Mouse (Mus musculus): ENCODE measurements around the gene Pecr.

The Pecr gene

GRCm38 (mm10) chr1:72239113-72239512, 45.0 kb downstream of the Pecr start:
- in situ Hi-C loops (cut with MboI, MseI) = loop anchor here in 1 of 2 experiments (25.0 kb wide), 2 partner anchors 348 to 1127 kb away; partner anchors contain the start of genes Bard1 and Smarcal1

- in situ Hi-C loops (cut with MboI, MseI) = loop anchor here in 1 of 2 experiments (25.0 kb wide), 2 partner anchors 349 to 1126 kb away; partner anchors contain the start of genes Bard1 and Smarcal1
These were observed 46.0 kb downstream of the Pecr start for GRCm38 (mm10) chr1:72238016-72238580.

- in situ Hi-C loops (cut with MboI, MseI) = loop anchor here in 1 of 2 experiments (25.0 kb wide), 2 partner anchors 350 to 1125 kb away; partner anchors contain the start of genes Bard1 and Smarcal1
These were observed 46.9 kb downstream of the Pecr start for GRCm38 (mm10) chr1:72237007-72237775.

- in situ Hi-C loops (cut with MboI, MseI) = loop anchor here in 1 of 2 experiments (25.0 kb wide), 2 partner anchors 351 to 1124 kb away; partner anchors contain the start of genes Bard1 and Smarcal1
These were observed 47.6 kb downstream of the Pecr start for GRCm38 (mm10) chr1:72236363-72237006.

- in situ Hi-C loops (cut with MboI, MseI) = loop anchor here in 1 of 2 experiments (25.0 kb wide), 2 partner anchors 355 to 1120 kb away; partner anchors contain the start of genes Bard1 and Smarcal1
These were observed 51.5 kb downstream of the Pecr start for GRCm38 (mm10) chr1:72232592-72232991.

GRCm38 (mm10) chr1:72228974-72229373, 55.1 kb downstream of the Pecr start:
- in situ Hi-C loops (cut with MboI, MseI) = loop anchor here (10.0 to 25.0 kb wide), 3 partner anchors 358 to 1117 kb away; partner anchors contain the start of genes Bard1 (in 1 of the 2) and Smarcal1 (in 1 of the 2)

- in situ Hi-C loops (cut with MboI, MseI) = loop anchor here (10.0 to 25.0 kb wide), 3 partner anchors 360 to 1115 kb away; partner anchors contain the start of genes Bard1 (in 1 of the 2) and Smarcal1 (in 1 of the 2)
These were observed 56.6 kb downstream of the Pecr start for GRCm38 (mm10) chr1:72227546-72227945.

- in situ Hi-C loops (cut with MboI, MseI) = loop anchor here (10.0 to 25.0 kb wide), 3 partner anchors 360 to 1115 kb away; partner anchors contain the start of genes Bard1 (in 1 of the 2) and Smarcal1 (in 1 of the 2)
These were observed 57.1 kb downstream of the Pecr start for GRCm38 (mm10) chr1:72226887-72227481.

GRCm38 (mm10) chr1:72226172-72226886, 57.8 kb downstream of the Pecr start:
- in situ Hi-C loops (cut with MboI, MseI) = loop anchor here (10.0 to 25.0 kb wide), 3 partner anchors 361 to 1114 kb away; partner anchors contain the start of genes Bard1 (in 1 of the 2) and Smarcal1 (in 1 of the 2)

- in situ Hi-C loops (cut with MboI, MseI) = loop anchor here (10.0 to 25.0 kb wide), 3 partner anchors 362 to 1113 kb away; partner anchors contain the start of genes Bard1 (in 1 of the 2) and Smarcal1 (in 1 of the 2)
These were observed 58.4 kb downstream of the Pecr start for GRCm38 (mm10) chr1:72225720-72226171.

GRCm38 (mm10) chr1:72225054-72225718, 58.9 kb downstream of the Pecr start:
- in situ Hi-C loops (cut with MboI, MseI) = loop anchor here (10.0 to 25.0 kb wide), 3 partner anchors 362 to 1113 kb away; partner anchors contain the start of genes Bard1 (in 1 of the 2) and Smarcal1 (in 1 of the 2)

GRCm38 (mm10) chr1:72220008-72220407, 64.1 kb downstream of the Pecr start:
- in situ Hi-C loops (cut with MboI, MseI) = loop anchor here in 1 of 2 experiments (10.0 kb wide), 1 partner anchor 635 kb away; no protein-coding TSS in a partner anchor

- in situ Hi-C loops (cut with MboI, MseI) = loop anchor here in 1 of 2 experiments (10.0 kb wide), 1 partner anchor 1114 kb away; the partner anchor contains the start of gene Bard1
These were observed 65.0 kb downstream of the Pecr start for GRCm38 (mm10) chr1:72219116-72219515.

GRCm38 (mm10) chr1:72218626-72219025, 65.5 kb downstream of the Pecr start:
- in situ Hi-C loops (cut with MboI, MseI) = loop anchor here in 1 of 2 experiments (10.0 kb wide), 1 partner anchor 1114 kb away; the partner anchor contains the start of gene Bard1

GRCm38 (mm10) chr1:72216761-72217160, 67.4 kb downstream of the Pecr start:
- in situ Hi-C loops (cut with MboI, MseI) = loop anchor here in 1 of 2 experiments (10.0 kb wide), 1 partner anchor 1112 kb away; the partner anchor contains the start of gene Bard1

GRCm38 (mm10) chr1:72215174-72215573, 68.9 kb downstream of the Pecr start:
- in situ Hi-C loops (cut with MboI, MseI) = loop anchor here in 1 of 2 experiments (10.0 kb wide), 1 partner anchor 1110 kb away; the partner anchor contains the start of gene Bard1

- in situ Hi-C loops (cut with MboI, MseI) = loop anchor here in 1 of 2 experiments (10.0 kb wide), 1 partner anchor 1110 kb away; the partner anchor contains the start of gene Bard1
These were observed 69.6 kb downstream of the Pecr start for GRCm38 (mm10) chr1:72214470-72214961.

- in situ Hi-C loops (cut with MboI, MseI) = loop anchor here in 1 of 2 experiments (10.0 kb wide), 1 partner anchor 1109 kb away; the partner anchor contains the start of gene Bard1
These were observed 70.2 kb downstream of the Pecr start for GRCm38 (mm10) chr1:72213954-72214353.
